Mouse (Mus musculus) layer of hippocampus, adult 11-12 months (tissue): ENCODE data around the gene Mknk1.

ENCODE experiments used
- DNase-seq: peaks from one replicate; pipeline ENCODE4 v3.0.0; 2022; ENCODE audit warnings: low spot score

Mknk1 gene

DNA sequence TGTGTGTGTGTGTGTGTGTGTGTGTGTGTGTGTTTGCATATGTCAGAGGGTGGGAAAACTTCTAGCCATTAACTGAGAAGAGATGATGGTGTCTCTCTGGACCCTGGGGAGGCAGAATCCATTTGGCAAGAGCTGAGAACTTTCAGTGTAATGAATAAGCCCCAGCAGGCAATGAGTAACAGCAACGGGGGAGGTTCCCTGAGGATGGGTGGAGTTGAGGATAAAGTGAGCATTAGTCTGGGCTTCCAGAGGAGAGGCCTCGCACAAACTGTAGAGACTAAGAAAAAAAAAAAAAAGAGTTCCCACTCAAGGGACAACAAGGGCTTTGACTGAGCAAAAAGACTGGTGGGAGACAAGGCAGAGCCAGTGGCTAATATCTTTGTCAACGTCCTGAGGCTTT is 55.3 kb downstream of the Mknk1 start:
- no peak for DNase-seq

GRCm38 (mm10) chr4:115897901-115898631 is 59.1 kb downstream of the Mknk1 start:
- no peak for DNase-seq

DNA sequence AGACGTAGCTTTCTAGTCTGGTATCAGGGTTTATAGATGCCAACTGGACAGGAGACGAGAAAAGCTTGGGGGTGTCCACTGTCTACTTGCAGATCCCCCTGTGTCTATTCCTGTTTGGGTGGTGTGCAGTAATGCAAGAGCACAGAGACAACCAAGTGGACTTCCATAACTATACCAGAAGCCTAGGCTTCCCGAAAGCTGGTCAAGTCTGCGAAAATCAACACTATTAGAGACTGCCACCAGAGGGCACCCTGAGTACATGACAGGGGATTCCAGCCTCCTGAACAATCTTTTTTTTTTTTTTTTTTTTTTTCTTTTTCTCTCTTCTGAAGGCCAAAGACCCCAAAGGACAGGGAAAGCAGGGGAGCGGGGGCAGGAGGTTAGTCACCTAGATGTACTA is 63.8 kb downstream of the Mknk1 start:
- peak; percentile 89 for DNase-seq

DNA sequence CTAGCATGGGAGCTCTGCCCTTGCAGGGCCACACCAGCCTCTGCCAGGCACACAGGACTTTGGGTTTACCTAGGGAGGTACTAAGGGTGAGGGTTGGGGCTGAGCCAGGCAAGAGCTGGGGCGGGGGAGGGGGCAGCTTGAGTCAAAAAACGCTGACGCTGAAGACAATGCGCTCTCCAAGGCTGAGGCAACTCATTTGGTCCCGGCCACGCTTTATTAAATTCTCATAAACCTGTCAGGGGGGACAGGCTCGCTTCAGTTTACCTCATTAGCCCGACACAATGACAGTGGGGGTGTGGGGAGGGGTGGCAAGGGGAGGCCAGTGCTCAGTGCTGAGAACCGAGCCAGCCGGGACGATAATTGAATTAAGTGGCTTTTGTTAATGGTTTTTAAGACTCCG is 65.4 kb downstream of the Mknk1 start:
- no peak for DNase-seq

DNA sequence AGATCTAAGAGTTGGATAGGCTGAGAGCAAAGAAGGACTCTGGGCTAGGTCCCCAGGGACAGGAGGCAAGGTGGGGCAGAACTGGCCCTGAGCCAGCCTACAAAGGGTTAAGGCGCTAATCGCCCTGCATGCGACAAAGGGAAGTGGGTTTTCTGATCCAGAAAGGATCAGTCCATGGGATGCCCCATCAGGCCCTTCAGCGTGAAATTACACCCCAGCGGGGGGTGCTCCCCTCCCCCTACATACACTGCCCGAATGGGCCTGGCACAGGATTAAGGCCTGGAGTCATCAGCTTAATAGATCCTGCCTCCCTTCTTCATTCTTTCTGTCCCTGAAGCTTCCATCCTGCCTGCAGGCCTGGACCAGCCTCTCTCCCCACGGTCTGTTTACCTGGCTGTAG is 66.7 kb downstream of the Mknk1 start:
- no peak for DNase-seq

GRCm38 (mm10) chr4:115906791-115907190 is 67.8 kb downstream of the Mknk1 start:
- no peak for DNase-seq

GRCm38 (mm10) chr4:115907994-115908393 is 69.0 kb downstream of the Mknk1 start:
- no peak for DNase-seq

DNA sequence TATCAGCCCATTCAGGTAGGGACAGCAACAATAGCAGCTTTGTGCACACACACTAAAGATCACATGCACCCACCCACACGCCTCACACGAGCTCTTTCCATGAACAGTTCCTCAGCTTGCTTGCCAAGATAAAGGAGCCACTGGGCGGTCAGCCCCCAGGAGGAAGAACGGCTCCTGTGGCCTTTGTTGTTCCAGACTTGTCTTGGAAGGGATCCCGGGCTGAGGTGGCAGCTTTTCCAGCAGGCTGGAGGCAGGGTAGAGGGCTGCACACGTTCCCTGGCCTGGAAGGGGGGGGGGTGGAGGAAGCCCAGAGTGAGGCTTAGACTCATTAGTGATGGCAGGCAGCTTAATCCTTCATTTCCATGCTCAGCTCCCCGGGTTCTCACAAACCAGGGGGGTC is 69.6 kb downstream of the Mknk1 start:
- DNase-seq = no peak

- no peak for DNase-seq
These were observed 72.6 kb downstream of the Mknk1 start for GRCm38 (mm10) chr4:115911586-115911985.

DNA sequence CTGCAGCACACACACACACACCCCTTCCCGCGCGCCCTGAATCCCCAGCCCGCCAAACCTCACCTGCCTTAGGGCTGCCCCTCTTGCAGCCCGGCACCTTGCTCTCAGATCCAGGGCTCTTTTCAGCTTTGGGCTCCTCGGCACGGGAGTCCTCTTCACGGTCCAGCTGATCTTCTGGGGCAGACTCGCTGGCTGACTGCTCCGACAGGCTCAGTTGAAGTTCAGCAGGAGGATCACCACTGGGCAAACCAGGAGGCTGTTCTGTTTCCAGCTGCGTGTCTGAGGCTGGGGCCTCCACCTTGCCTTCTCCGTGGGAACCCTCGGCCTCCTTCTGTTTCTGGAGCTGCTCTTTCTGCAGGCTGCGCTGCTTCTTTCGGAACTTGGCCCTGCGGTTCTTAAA is 80.9 kb downstream of the Mknk1 start:
- no peak for DNase-seq

- DNase-seq = no peak
These were observed 83.7 kb downstream of the Mknk1 start for GRCm38 (mm10) chr4:115922688-115923087.

DNA sequence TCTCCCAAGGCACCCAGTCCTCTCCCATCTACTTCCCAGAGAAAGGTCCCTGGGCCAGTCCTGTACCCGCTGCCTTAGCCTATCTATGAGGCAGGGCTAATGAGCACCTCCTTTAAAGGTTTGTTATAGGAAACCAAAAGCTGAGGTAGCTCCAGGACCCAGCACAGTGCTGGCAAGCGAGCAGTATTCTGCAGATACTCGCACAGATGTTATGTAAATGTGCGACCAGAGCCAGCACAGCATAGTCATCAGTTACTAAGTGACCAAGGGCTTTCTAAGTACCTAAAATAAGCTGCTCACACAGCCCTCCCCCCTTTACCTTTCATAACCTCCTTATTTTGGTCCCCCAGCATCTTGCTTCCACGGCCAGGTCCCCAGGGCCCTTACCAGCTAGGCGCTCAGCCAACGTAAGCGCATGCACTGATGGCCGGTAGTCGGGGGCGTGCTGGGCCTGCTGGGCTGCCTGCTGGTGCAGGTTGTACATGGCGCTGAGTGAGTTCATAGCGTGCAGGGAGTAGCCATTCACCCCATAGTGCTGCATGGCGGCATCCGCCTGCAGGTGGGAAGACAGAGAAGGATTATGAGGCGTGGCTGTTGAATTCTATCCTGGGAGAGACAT is 84.4 kb downstream of the Mknk1 start:
- DNase-seq = no peak

GRCm38 (mm10) chr4:115927637-115928036 is 88.6 kb downstream of the Mknk1 start:
- DNase-seq = no peak
